Mouse (Mus musculus) right cerebral cortex, postnatal 14 days (tissue): Measurements from ENCODE around the gene P4hb.
"Not testable (repeated sequence)": the region's sequence is repeated elsewhere in the genome, so short reads cannot be mapped to it uniquely, and the experiment has no call there.

Experiments
- DNase-seq: peaks from one replicate; pipeline ENCODE4 v3.0.0; 2022

Gene P4hb

GRCm38 (mm10) chr11:120597240-120598235 lies 24.5 kb upstream of the P4hb start:
- DNase-seq = no peak

GRCm38 (mm10) chr11:120588531-120588930 lies 15.5 kb upstream of the P4hb start:
- no peak for DNase-seq

- no peak for DNase-seq
Observed at GRCm38 (mm10) chr11:120583937-120584336, 10.9 kb upstream of the P4hb start.

- not testable (repeated sequence) for DNase-seq
Observed at GRCm38 (mm10) chr11:120582982-120583293, 9.9 kb upstream of the P4hb start.

GRCm38 (mm10) chr11:120582268-120582981 lies 9.4 kb upstream of the P4hb start:
- DNase-seq = no peak

- peak; percentile 90 for DNase-seq
Observed at GRCm38 (mm10) chr11:120581490-120582267, 8.6 kb upstream of the P4hb start, which contains the start of gene Arhgdia. Gene Arhgdia (minus strand): TSS chr11:120581624.

GRCm38 (mm10) chr11:120580871-120581331 lies 7.8 kb upstream of the P4hb start:
- DNase-seq = peak; percentile 37

- DNase-seq = no peak
Observed at GRCm38 (mm10) chr11:120580190-120580589, 7.1 kb upstream of the P4hb start.

GRCm38 (mm10) chr11:120579316-120580107 lies 6.5 kb upstream of the P4hb start:
- DNase-seq = peak; percentile 79

- DNase-seq = no peak
Observed at GRCm38 (mm10) chr11:120578694-120579243, 5.7 kb upstream of the P4hb start.

- no peak for DNase-seq
Observed at GRCm38 (mm10) chr11:120578024-120578693, 5.1 kb upstream of the P4hb start.

GRCm38 (mm10) chr11:120577211-120578023 lies 4.4 kb upstream of the P4hb start:
- DNase-seq = peak; percentile 37

- no peak for DNase-seq
Observed at GRCm38 (mm10) chr11:120576365-120576981, 3.4 kb upstream of the P4hb start.

GRCm38 (mm10) chr11:120575940-120576339 lies 2.9 kb upstream of the P4hb start:
- DNase-seq = no peak

- DNase-seq = no peak
Observed at GRCm38 (mm10) chr11:120575046-120575445, 2.0 kb upstream of the P4hb start.

- DNase-seq = no peak
Observed at GRCm38 (mm10) chr11:120574278-120574600, 1.2 kb upstream of the P4hb start.

- no peak for DNase-seq
Observed at GRCm38 (mm10) chr11:120573585-120574277, 678 bp upstream of the P4hb start.

GRCm38 (mm10) chr11:120572417-120572751 lies 669 bp downstream of the P4hb start:
- no peak for DNase-seq

- no peak for DNase-seq
Observed at GRCm38 (mm10) chr11:120571754-120572416, 1.2 kb downstream of the P4hb start.
